Mouse (Mus musculus): ENCODE results near the gene Ctnnbl1. TPM values are rescaled to one million over a fixed set of nuclear protein-coding genes. Genes with fewer than 3 reads are reported as not detected.

Ctnnbl1 gene
- polyA plus RNA-seq, 2 experiments from 2014 or later = 71.0 to 71.9 TPM

Other genes with a start within 250 kb of the Ctnnbl1 start
- gene Nnat, start 177.3 kb upstream of the Ctnnbl1 start, polyA plus RNA-seq (2017; shearing (Covaris generic)) = under 1 TPM; 0.62 to 1.00 TPM
- gene Blcap, start 166.1 kb upstream of the Ctnnbl1 start, polyA plus RNA-seq (2017; shearing (Covaris generic)) = 10 to 100 TPM; 21.8 to 22.7 TPM
- not detected for gene Vstm2l, start 177.3 kb downstream of the Ctnnbl1 start, polyA plus RNA-seq (2017; shearing (Covaris generic))

All from CD4-positive, CD25-positive, alpha-beta regulatory T cell, adult 4 months (primary cell).